8 mouse cellular contexts compared by ENCODE assay signal in the genomic region with DNA sequence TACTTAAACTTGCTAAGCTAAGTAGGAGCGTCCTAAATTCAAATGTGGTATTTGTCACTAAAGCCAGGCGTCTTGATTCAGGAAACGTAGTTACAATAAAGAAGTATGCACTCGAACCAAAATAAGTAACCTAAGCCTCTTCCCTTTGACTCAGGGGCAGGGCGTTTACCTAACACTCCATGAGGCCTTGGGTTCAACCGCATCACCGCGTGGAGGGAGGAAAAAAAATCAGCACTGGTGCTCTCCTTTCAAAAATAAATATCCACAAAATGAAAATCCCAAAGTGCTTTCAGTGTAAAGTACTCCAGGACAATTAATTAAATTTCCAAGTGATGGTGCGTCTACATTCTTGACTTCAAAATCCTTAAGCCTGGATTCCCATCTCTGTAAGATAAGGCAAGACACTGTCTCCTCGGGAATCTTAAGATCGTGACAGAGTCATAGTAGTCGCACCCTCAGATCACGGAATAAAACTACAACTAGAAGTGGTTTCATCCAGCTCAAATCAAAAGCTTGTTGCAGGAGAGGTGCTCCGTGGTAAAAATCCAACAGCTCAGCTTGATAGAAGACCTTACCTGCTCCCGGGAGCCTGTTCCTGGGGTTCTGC. TPM values are rescaled to one million over a fixed set of nuclear protein-coding genes. Genes with fewer than 3 reads are reported as not detected.
DNase-seq lines count a peak whose midpoint lies in the region; ATAC-seq and TF ChIP-seq lines count a peak whose summit lies in the region.

No protein-coding gene starts in this region.

- TF ChIP-seq CTCF in liver, postnatal 0 days (IDR thresholded peaks at IDR 0.05; ENCODE audit: low read depth): no peak

- H3K27ac ChIP-seq in heart, embryonic 15.5 days: peak overlapping the region; percentile 94
- H3K27ac ChIP-seq in forebrain, embryonic 16.5 days (ENCODE audit: low read length): peak overlapping the region; percentile 77; the same call in 1 of the 2 replicates
- peak overlapping the region; percentile 93 for H3K27ac ChIP-seq in liver, postnatal 0 days (ENCODE audit: low read depth)

- H3K36me3 ChIP-seq in heart, embryonic 15.5 days: peaks cover 7% of the 10 kb centered on the region
- H3K36me3 ChIP-seq in forebrain, embryonic 16.5 days (ENCODE audit: control insufficient read depth, insufficient read depth): no peaks in the 10 kb centered on the region
- H3K36me3 ChIP-seq in liver, postnatal 0 days (replicated peaks; ENCODE audit: insufficient read depth, low read length): no peaks in the 10 kb centered on the region; the same call in 1 of the 2 replicates

- intact Hi-C loops in left cerebral cortex, postnatal 14 days (cut with DNase I): no loop called here

- peak overlapping the region; percentile 91 for H3K9ac ChIP-seq in heart, embryonic 15.5 days
- H3K9ac ChIP-seq in forebrain, embryonic 16.5 days (replicated peaks; ENCODE audit: low read depth, low read length): peak overlapping the region; percentile 69
- H3K9ac ChIP-seq in liver, postnatal 0 days (replicated peaks): peak overlapping the region; percentile 89

- no peak for DNase-seq in heart, postnatal 4 days
- peak; percentile 31 for DNase-seq in MN1 (ENCODE audit: low spot score)
- DNase-seq in liver, postnatal 0 days: no peak
- no peak for DNase-seq in urinary bladder, postnatal 14 days (ENCODE audit: low spot score)
- no peak for DNase-seq in urinary bladder, adult 18-20 months (ENCODE audit: low spot score in 2 of 2)
- no peak for DNase-seq in left cerebral cortex, postnatal 14 days (ENCODE audit: low spot score in 2 of 2)

- TF ChIP-seq EP300 in liver, postnatal 0 days (IDR thresholded peaks at IDR 0.05; ENCODE audit: low read depth): no peak

- no peaks in the 10 kb centered on the region for H3K27me3 ChIP-seq in heart, embryonic 15.5 days
- H3K27me3 ChIP-seq in forebrain, embryonic 16.5 days (replicated peaks; ENCODE audit: control insufficient read depth, insufficient read depth, low read length): no peaks in the 10 kb centered on the region; the same call in 1 of the 2 replicates
- H3K27me3 ChIP-seq in liver, postnatal 0 days (ENCODE audit: insufficient read depth, low read length): no peaks in the 10 kb centered on the region

- 3% methylated on average over 15 of the region's 15 CpGs for whole genome bisulfite sequencing in heart, embryonic 15.5 days
- 6% methylated on average over 15 of the region's 15 CpGs for WGBS in forebrain, embryonic 16.5 days
- 2% methylated on average over 15 of the region's 15 CpGs for WGBS in liver, postnatal 0 days (ENCODE audit: insufficient replicate concordance)

- peak overlapping the region; percentile 98 for H3K4me3 ChIP-seq in heart, embryonic 15.5 days
- H3K4me3 ChIP-seq in forebrain, embryonic 16.5 days (replicated peaks; ENCODE audit: low read length): peak overlapping the region; percentile 52
- peak overlapping the region; percentile 90 for H3K4me3 ChIP-seq in liver, postnatal 0 days (ENCODE audit: low read depth, low read length)

- H3K4me2 ChIP-seq in heart, embryonic 15.5 days: peak overlapping the region; percentile 78
- peak overlapping the region; percentile 69 for H3K4me2 ChIP-seq in forebrain, embryonic 16.5 days (ENCODE audit: low read length)
- peak overlapping the region; percentile 84 for H3K4me2 ChIP-seq in liver, postnatal 0 days (ENCODE audit: low read depth, low read length)

- ATAC-seq in heart, embryonic 15.5 days (replicated peaks; ENCODE audit: insufficient number of reproducible peaks, insufficient read depth, low FRiP score, low read depth): no peak
- peak; percentile 2; the same call in 1 of the 2 replicates for ATAC-seq in forebrain, embryonic 16.5 days
- ATAC-seq in liver, postnatal 0 days: no peak

- no peaks in the 10 kb centered on the region for H3K9me3 ChIP-seq in heart, embryonic 15.5 days (replicated peaks)
- H3K9me3 ChIP-seq in forebrain, embryonic 16.5 days (ENCODE audit: control insufficient read depth, low read length): no peaks in the 10 kb centered on the region
- H3K9me3 ChIP-seq in liver, postnatal 0 days (ENCODE audit: low read length): no peaks in the 10 kb centered on the region

- peaks cover 23% of the 10 kb centered on the region for H3K4me1 ChIP-seq in heart, embryonic 15.5 days (replicated peaks)
- peaks cover 22% of the 10 kb centered on the region for H3K4me1 ChIP-seq in forebrain, embryonic 16.5 days (replicated peaks; ENCODE audit: control insufficient read depth, insufficient read depth, low read length)
- H3K4me1 ChIP-seq in liver, postnatal 0 days (ENCODE audit: insufficient read depth): peaks cover 18% of the 10 kb centered on the region

RNA-seq across cellular contexts. Expression of a gene that starts 0.7 kb away (rescaled TPM):
- 21.1 and 22.5 TPM in 2 replicates for polyA plus RNA-seq in heart, embryonic 15.5 days (2015; fragmentation: Nextera tagmentation; extraction: Ambion mirVana)
- 10 to 100 TPM; 27.2 to 28.3 TPM for total RNA-seq in heart, postnatal 4 days (2021)
- polyA plus RNA-seq in forebrain, embryonic 16.5 days (2015; fragmentation: Nextera tagmentation; extraction: Ambion mirVana): 28.7 and 34.5 TPM in 2 replicates
- 7.3 and 9.1 TPM in 2 replicates for polyA plus RNA-seq in liver, postnatal 0 days (2015; fragmentation: Nextera tagmentation; extraction: Ambion mirVana)
- 10 to 100 TPM; 36.0 to 38.5 TPM for total RNA-seq in left cerebral cortex, postnatal 14 days (2021)

RNA-seq across cellular contexts. Expression of a gene that starts 4.7 kb away (rescaled TPM):
- polyA plus RNA-seq in heart, embryonic 15.5 days (2015; fragmentation: Nextera tagmentation; extraction: Ambion mirVana): 91.4 and 125 TPM in 2 replicates
- total RNA-seq in heart, postnatal 4 days (2021): 10 to 100 TPM; 20.8 to 28.8 TPM
- polyA plus RNA-seq in forebrain, embryonic 16.5 days (2015; fragmentation: Nextera tagmentation; extraction: Ambion mirVana): 355 and 410 TPM in 2 replicates
- 15.1 and 15.5 TPM in 2 replicates for polyA plus RNA-seq in liver, postnatal 0 days (2015; fragmentation: Nextera tagmentation; extraction: Ambion mirVana)
- total RNA-seq in left cerebral cortex, postnatal 14 days (2021): 10 to 100 TPM; 29.5 to 35.2 TPM

RNA-seq across cellular contexts. Expression of a gene that starts 21.5 kb away (rescaled TPM):
- 21.4 and 27.5 TPM in 2 replicates for polyA plus RNA-seq in heart, embryonic 15.5 days (2015; fragmentation: Nextera tagmentation; extraction: Ambion mirVana)
- total RNA-seq in heart, postnatal 4 days (2021): 10 to 100 TPM; 33.0 TPM
- 44.6 and 50.6 TPM in 2 replicates for polyA plus RNA-seq in forebrain, embryonic 16.5 days (2015; fragmentation: Nextera tagmentation; extraction: Ambion mirVana)
- 13.0 and 14.6 TPM in 2 replicates for polyA plus RNA-seq in liver, postnatal 0 days (2015; fragmentation: Nextera tagmentation; extraction: Ambion mirVana)
- 10 to 100 TPM; 32.3 to 34.6 TPM for total RNA-seq in left cerebral cortex, postnatal 14 days (2021)
